Mouse (Mus musculus) embryonic facial prominence, embryonic 12.5 days (tissue): Measurements from ENCODE around the gene Vmo1. TPM values are rescaled to one million over a fixed set of nuclear protein-coding genes. Genes with fewer than 3 reads are reported as not detected.

Source experiments
- ATAC-seq: fragments of 200-750 bp; cut with Nextera tagmentation; 2 replicates; pipeline ENCODE4 v1.8.0; 2017; ENCODE audit not compliant: insufficient number of reproducible peaks, insufficient read depth, low FRiP score, low TSS enrichment
- H3K27ac ChIP-seq: fragments of 300-500 bp; sonication (generic); 2 replicates; pipeline ENCODE4 v1.5.1; 2016; ENCODE audit warnings: mild to moderate bottlenecking
- H3K27me3 ChIP-seq: fragments of 300-500 bp; sonication (generic); 2 replicates; pipeline ENCODE4 v1.6.1; 2016; ENCODE audit warnings: mild to moderate bottlenecking, moderate library complexity
- H3K36me3 ChIP-seq: fragments of 300-500 bp; sonication (generic); 2 replicates; pipeline ENCODE4 v1.6.1; 2016; ENCODE audit warnings: mild to moderate bottlenecking
- H3K4me1 ChIP-seq: fragments of 300-500 bp; sonication (generic); 2 replicates; pipeline ENCODE4 v1.6.1; 2016
- H3K4me2 ChIP-seq: fragments of 300-500 bp; sonication (generic); replicated peaks from 2 replicates; pipeline ENCODE4 v1.6.1; 2016; ENCODE audit warnings: mild to moderate bottlenecking, moderate library complexity
- H3K4me3 ChIP-seq: fragments of 300-500 bp; sonication (generic); 2 replicates; pipeline ENCODE4 v1.5.1; 2016; ENCODE audit warnings: mild to moderate bottlenecking
- H3K9ac ChIP-seq: fragments of 300-500 bp; sonication (generic); 2 replicates; pipeline ENCODE4 v1.6.1; 2016; ENCODE audit warnings: mild to moderate bottlenecking, moderate library complexity
- H3K9me3 ChIP-seq: fragments of 300-500 bp; sonication (generic); 2 replicates; pipeline ENCODE4 v1.6.1; 2016; ENCODE audit warnings: mild to moderate bottlenecking, moderate library complexity
- WGBS: fragments of 180-500 bp; shearing (Covaris S2); methylation state at CpG from one replicate; pipeline ENCODE4 v1.1.7; 2016; 5-methylcytosine and 5-hydroxymethylcytosine counted together
- polyA plus RNA-seq: library from polyadenylated mRNA; unstranded; fragments of >200 nt; fragmentation: Nextera tagmentation; extraction: Ambion mirVana; gene quantifications from 2 replicates; pipeline ENCODE4 v1.2.1, GENCODE M21; 2016

Gene Vmo1
- polyA plus RNA-seq, 1 experiment from 2014 or later, result 0.26 TPM

GRCm38 (mm10) chr11:70467902-70468619 lies 46.4 kb downstream of the Vmo1 start:
- no peak for ATAC-seq
- 83% methylated on average over 5 of the region's 5 CpGs for WGBS
- peaks cover 38% of the 10 kb centered on the region for H3K27me3 ChIP-seq

GRCm38 (mm10) chr11:70465824-70466223 lies 48.6 kb downstream of the Vmo1 start:
- peak overlapping the region; percentile 29 for H3K4me3 ChIP-seq
- H3K27me3 ChIP-seq, result peaks cover 50% of the 10 kb centered on the region
- no peaks in the 10 kb centered on the region for H3K36me3 ChIP-seq
- WGBS, result 4% methylated on average over 23 of the region's 23 CpGs
- no peaks in the 10 kb centered on the region for H3K9me3 ChIP-seq
- H3K9ac ChIP-seq, result no peak overlapping the region
- peaks cover 7% of the 10 kb centered on the region; the same call in 1 of the 2 replicates for H3K4me1 ChIP-seq
- H3K27ac ChIP-seq, result no peak overlapping the region
- peak overlapping the region; percentile 46 for H3K4me2 ChIP-seq
- no peak for ATAC-seq

More at GRCm38 (mm10) chr11:70467902-70468619, 46.4 kb downstream of the Vmo1 start:
- Histone ChIP-seq H3K27ac (no peak overlapping the region), H3K4me1 (peaks cover 7% of the 10 kb centered on the region; the same call in 1 of the 2 replicates), H3K36me3 (no peaks in the 10 kb centered on the region), H3K9ac (no peak overlapping the region), H3K4me3 (no peak overlapping the region), H3K9me3 (no peaks in the 10 kb centered on the region), H3K4me2 (no peak overlapping the region)

- no peak overlapping the region for H3K27ac ChIP-seq
- peaks cover 56% of the 10 kb centered on the region for H3K27me3 ChIP-seq
- H3K4me1 ChIP-seq, result peaks cover 7% of the 10 kb centered on the region; the same call in 1 of the 2 replicates
- 21% methylated on average over 16 of the region's 16 CpGs for WGBS
- no peak for ATAC-seq
- H3K9ac ChIP-seq, result no peak overlapping the region
- H3K4me3 ChIP-seq, result peak overlapping the region; percentile 29; the same call in 1 of the 2 replicates
- no peaks in the 10 kb centered on the region for H3K36me3 ChIP-seq
- no peaks in the 10 kb centered on the region for H3K9me3 ChIP-seq
- peak overlapping the region; percentile 46 for H3K4me2 ChIP-seq
Measured at GRCm38 (mm10) chr11:70465211-70465610, 49.2 kb downstream of the Vmo1 start.

- Histone ChIP-seq H3K4me1 (peaks cover 7% of the 10 kb centered on the region; the same call in 1 of the 2 replicates), H3K36me3 (no peaks in the 10 kb centered on the region), H3K4me2 (no peak overlapping the region), H3K9me3 (no peaks in the 10 kb centered on the region), H3K27ac (no peak overlapping the region), H3K27me3 (peaks cover 67% of the 10 kb centered on the region), H3K9ac (peak overlapping the region; percentile 4; the same call in 1 of the 2 replicates), H3K4me3 (no peak overlapping the region)
- ATAC-seq, result no peak
- 77% methylated on average over 5 of the region's 5 CpGs for WGBS
Measured at GRCm38 (mm10) chr11:70463970-70464369, 50.4 kb downstream of the Vmo1 start.

Other genes starting within 250 kb of the Vmo1 start
- not detected in 2 replicates for gene Alox12e, start 192.0 kb downstream of the Vmo1 start, polyA plus RNA-seq
- gene Alox15, start 162.6 kb downstream of the Vmo1 start, polyA plus RNA-seq, result 0.29 TPM in 2 replicates
- gene Pelp1, start 104.6 kb downstream of the Vmo1 start, polyA plus RNA-seq, result 41.9 and 46.4 TPM in 2 replicates
- 21.7 and 23.7 TPM in 2 replicates for gene Arrb2, start 82.0 kb downstream of the Vmo1 start, polyA plus RNA-seq
- gene Med11, start 62.7 kb downstream of the Vmo1 start, polyA plus RNA-seq, result 41.4 and 44.5 TPM in 2 replicates
- 0.27 and 0.46 TPM in 2 replicates for gene Zmynd15, start 55.2 kb downstream of the Vmo1 start, polyA plus RNA-seq
- 1.4 and 2.2 TPM in 2 replicates for gene Cxcl16, start 54.6 kb downstream of the Vmo1 start, polyA plus RNA-seq
- 0.32 TPM in 1 of 2 replicates, not detected in the other for gene Tm4sf5, start 9.4 kb downstream of the Vmo1 start, polyA plus RNA-seq
- 0.50 and 0.77 TPM in 2 replicates for gene Gltpd2, start 4.6 kb upstream of the Vmo1 start, polyA plus RNA-seq
- 784 and 848 TPM in 2 replicates for gene Psmb6, start 10.8 kb upstream of the Vmo1 start, polyA plus RNA-seq
- not detected in 2 replicates for gene Gm40193, start 18.3 kb upstream of the Vmo1 start, polyA plus RNA-seq
- gene Pld2, start 25.4 kb upstream of the Vmo1 start, polyA plus RNA-seq, result 4.4 and 6.7 TPM in 2 replicates
- 16.7 and 17.5 TPM in 2 replicates for gene Mink1, start 48.3 kb upstream of the Vmo1 start, polyA plus RNA-seq
- gene 4930544D05Rik, start 101.2 kb upstream of the Vmo1 start, polyA plus RNA-seq, result not detected in 2 replicates
- not detected in 2 replicates for gene Chrne, start 104.6 kb upstream of the Vmo1 start, polyA plus RNA-seq
- gene Gp1ba, start 124.5 kb upstream of the Vmo1 start, polyA plus RNA-seq, result 0.15 and 0.27 TPM in 2 replicates
- 96.5 and 104 TPM in 2 replicates for gene Rnf167, start 132.6 kb upstream of the Vmo1 start, polyA plus RNA-seq
- 159 and 160 TPM in 2 replicates for gene Slc25a11, start 132.9 kb upstream of the Vmo1 start, polyA plus RNA-seq
- 1,467 and 1,498 TPM in 2 replicates for gene Pfn1, start 140.0 kb upstream of the Vmo1 start, polyA plus RNA-seq
- gene Eno3, start 142.6 kb upstream of the Vmo1 start, polyA plus RNA-seq, result 20.1 and 27.9 TPM in 2 replicates
- gene Spag7, start 154.8 kb upstream of the Vmo1 start, polyA plus RNA-seq, result 143 and 149 TPM in 2 replicates
- gene Camta2, start 173.5 kb upstream of the Vmo1 start, polyA plus RNA-seq, result 12.0 and 12.3 TPM in 2 replicates
- 1.1 and 1.6 TPM in 2 replicates for gene Inca1, start 185.5 kb upstream of the Vmo1 start, polyA plus RNA-seq
- gene Kif1c, start 185.9 kb upstream of the Vmo1 start, polyA plus RNA-seq, result 2.8 and 3.0 TPM in 2 replicates
- gene Zfp3, start 249.6 kb upstream of the Vmo1 start, polyA plus RNA-seq, result 6.8 and 7.5 TPM in 2 replicates